Mouse (Mus musculus): ENCODE results near the gene Slc22a12. TPM values are rescaled to one million over a fixed set of nuclear protein-coding genes. Genes with fewer than 3 reads are reported as not detected.

Slc22a12 gene
- total and polyA plus RNA-seq, 3 experiments = not detected

- H3K79me2 ChIP-seq (ENCODE audit: control insufficient read depth, insufficient read depth, low read length, poor library complexity) = no peaks in the 10 kb centered on the region
- H3K9me3 ChIP-seq (replicated peaks; ENCODE audit: insufficient read depth, low read length) = no peaks in the 10 kb centered on the region
- TF ChIP-seq TBP (IDR thresholded peaks at IDR 0.05; ENCODE audit: low read depth, low read length) (no peak), ZNF384 (IDR thresholded peaks at IDR 0.05; ENCODE audit: low read depth, low read length) (no peak), NRF1 (IDR thresholded peaks at IDR 0.05; ENCODE audit: insufficient read depth, low read depth, low read length, poor library complexity, severe bottlenecking) (no peak), E2F4 (IDR thresholded peaks at IDR 0.05; ENCODE audit: borderline replicate concordance, low read depth, low read length) (no peak), CHD2 (IDR thresholded peaks at IDR 0.05; ENCODE audit: low read length) (no peak), SMC3 (IDR thresholded peaks at IDR 0.05; ENCODE audit: low read depth, low read length) (no peak), ZMIZ1 (IDR thresholded peaks at IDR 0.05; ENCODE audit: low read depth, low read length) (no peak), CHD1 (IDR thresholded peaks at IDR 0.05; ENCODE audit: low read depth, low read length) (no peak), POLR2AphosphoS2 (IDR thresholded peaks at IDR 0.05; ENCODE audit: low read length) (no peak), NELFE (IDR thresholded peaks at IDR 0.05; ENCODE audit: low read depth, low read length) (no peak), USF2 (IDR thresholded peaks at IDR 0.05; ENCODE audit: borderline replicate concordance in 1 of 2, insufficient read depth in 1 of 2, low read depth in 1 of 2, low read length in 2 of 2) (no peak), RCOR1 (IDR thresholded peaks at IDR 0.05; ENCODE audit: low read depth, low read length) (no peak), MAX (IDR thresholded peaks at IDR 0.05; ENCODE audit: low read length) (no peak), ELF1 (IDR thresholded peaks at IDR 0.05; ENCODE audit: low read depth, low read length) (no peak), MAZ (IDR thresholded peaks at IDR 0.05; ENCODE audit: low read depth, low read length) (no peak), POLR2AphosphoS5 (IDR thresholded peaks at IDR 0.05; ENCODE audit: borderline replicate concordance, low read depth, low read length) (no peak), SIN3A (IDR thresholded peaks at IDR 0.05; ENCODE audit: low read length) (no peak)
- H3K27me3 ChIP-seq (ENCODE audit: control insufficient read depth in 1 of 2, insufficient read depth in 2 of 2, low read length in 2 of 2) = no peaks in the 10 kb centered on the region
- no peak overlapping the region for H3K9ac ChIP-seq (ENCODE audit: control insufficient read depth, low read depth, low read length, poor library complexity, severe bottlenecking)
- no peaks in the 10 kb centered on the region for H3K4me1 ChIP-seq (ENCODE audit: control insufficient read depth in 1 of 2, insufficient read depth in 2 of 2, low read length in 2 of 2)
- H3K4me3 ChIP-seq (ENCODE audit: control insufficient read depth in 1 of 2, insufficient read depth in 1 of 2, low read depth in 2 of 2, low read length in 2 of 2) = no peak overlapping the region
- DNase-seq (ENCODE audit: low read depth, low spot score) = no peak
- H3K36me3 ChIP-seq (ENCODE audit: control insufficient read depth in 1 of 2, insufficient read depth in 2 of 2, low read length in 2 of 2) = no peaks in the 10 kb centered on the region
- no peak overlapping the region for H3K27ac ChIP-seq (ENCODE audit: control insufficient read depth, low read depth, low read length)
Observed at GRCm38 (mm10) chr19:6525023-6525422, 17.8 kb downstream of the Slc22a12 start.

GRCm38 (mm10) chr19:6522289-6522688 lies 20.5 kb downstream of the Slc22a12 start:
- DNase-seq (ENCODE audit: low read depth, low spot score) = no peak
- Histone ChIP-seq H3K27me3 (ENCODE audit: control insufficient read depth in 1 of 2, insufficient read depth in 2 of 2, low read length in 2 of 2) (no peaks in the 10 kb centered on the region), H3K4me1 (ENCODE audit: control insufficient read depth in 1 of 2, insufficient read depth in 2 of 2, low read length in 2 of 2) (no peaks in the 10 kb centered on the region), H3K79me2 (ENCODE audit: control insufficient read depth, insufficient read depth, low read length, poor library complexity) (no peaks in the 10 kb centered on the region), H3K27ac (ENCODE audit: control insufficient read depth, low read depth, low read length) (no peak overlapping the region), H3K4me3 (ENCODE audit: control insufficient read depth in 1 of 2, insufficient read depth in 1 of 2, low read depth in 2 of 2, low read length in 2 of 2) (no peak overlapping the region), H3K9ac (ENCODE audit: control insufficient read depth, low read depth, low read length, poor library complexity, severe bottlenecking) (no peak overlapping the region), H3K9me3 (replicated peaks; ENCODE audit: insufficient read depth, low read length) (no peaks in the 10 kb centered on the region), H3K36me3 (ENCODE audit: control insufficient read depth in 1 of 2, insufficient read depth in 2 of 2, low read length in 2 of 2) (no peaks in the 10 kb centered on the region)
- TF ChIP-seq TCF12 (IDR thresholded peaks at IDR 0.05; ENCODE audit: low read depth, low read length) = no peak
- no peak for TF ChIP-seq MAX (IDR thresholded peaks at IDR 0.05; ENCODE audit: low read length)
- TF ChIP-seq USF2 (IDR thresholded peaks at IDR 0.05; ENCODE audit: borderline replicate concordance in 1 of 2, insufficient read depth in 1 of 2, low read depth in 1 of 2, low read length in 2 of 2) = no peak
- TF ChIP-seq TBP (IDR thresholded peaks at IDR 0.05; ENCODE audit: low read depth, low read length) = no peak
- TF ChIP-seq HCFC1 (IDR thresholded peaks at IDR 0.05; ENCODE audit: low read depth, low read length) = no peak
